Mouse (Mus musculus) A20 (cell line): Measurements from ENCODE around the gene Ddx49.
A peak's percentile ranks its signal among the peaks of the same experiment; 100 is the strongest.

ENCODE experiments used
- DNase-seq: peaks from one replicate; pipeline ENCODE4 v3.0.0-alpha.2; 2011; ENCODE audit warnings: low read depth, low spot score

Ddx49 gene

GRCm38 (mm10) chr8:70316511-70317504, 14.5 kb upstream of the Ddx49 start:
- no peak for DNase-seq

- DNase-seq: peak; percentile 46
Measured at GRCm38 (mm10) chr8:70315624-70316510, 13.6 kb upstream of the Ddx49 start, which contains the start of gene Cers1. Gene Cers1 (plus strand): TSS chr8:70315775.

DNA sequence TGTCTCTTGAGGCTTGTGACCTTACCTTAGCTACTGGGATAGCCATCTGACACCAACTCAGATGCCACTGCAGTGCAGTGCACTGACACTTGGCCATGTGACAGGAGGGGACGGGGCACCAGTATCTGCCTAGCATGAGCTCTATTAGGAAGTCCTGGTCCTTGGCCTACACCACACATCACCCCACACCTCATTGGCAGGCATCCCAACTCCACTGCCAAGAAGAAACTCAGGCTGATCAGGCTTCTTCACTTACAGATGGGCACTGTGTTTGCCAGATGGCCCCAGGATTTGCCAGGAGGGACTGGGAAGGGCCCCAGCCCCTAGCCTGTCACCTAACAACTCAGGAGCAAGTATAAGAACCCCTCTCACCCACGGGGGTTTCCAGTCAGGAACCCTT, 11.1 kb upstream of the Ddx49 start:
- DNase-seq: no peak

- peak; percentile 49 for DNase-seq
Measured at GRCm38 (mm10) chr8:70309311-70309710, 7.0 kb upstream of the Ddx49 start.

- no peak for DNase-seq
Measured at GRCm38 (mm10) chr8:70302901-70303300, 612 bp upstream of the Ddx49 start.

- peak; percentile 41 for DNase-seq
Measured at GRCm38 (mm10) chr8:70300881-70301280, 1.4 kb downstream of the Ddx49 start.

- no peak for DNase-seq
Measured at GRCm38 (mm10) chr8:70293988-70294405, 8.3 kb downstream of the Ddx49 start.

DNA sequence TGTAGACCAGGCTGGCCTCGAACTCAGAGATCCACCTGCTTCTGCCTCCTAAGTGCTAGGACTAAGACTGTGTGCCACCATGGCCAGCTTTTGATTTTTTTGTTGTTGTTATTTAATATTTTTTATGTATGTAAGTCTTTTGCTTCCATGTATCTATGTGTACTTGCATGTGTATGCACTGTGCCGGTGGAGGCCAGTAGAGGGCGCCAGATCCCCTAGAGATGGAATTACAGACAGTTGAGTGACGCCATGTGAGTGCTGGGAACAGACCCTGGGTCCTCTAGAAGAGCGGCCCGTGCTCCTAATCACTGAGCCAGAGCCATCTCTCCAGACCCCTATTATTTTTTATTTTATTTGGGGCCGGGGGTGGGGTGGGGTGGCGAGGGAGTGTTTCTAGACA, 15.6 kb downstream of the Ddx49 start:
- DNase-seq: peak; percentile 31

GRCm38 (mm10) chr8:70285304-70285703, 17.0 kb downstream of the Ddx49 start:
- no peak for DNase-seq

- no peak for DNase-seq
Measured at GRCm38 (mm10) chr8:70284421-70284820, 17.9 kb downstream of the Ddx49 start.

GRCm38 (mm10) chr8:70283136-70284077, 18.9 kb downstream of the Ddx49 start:
- DNase-seq: no peak

- DNase-seq: peak; percentile 93
Measured at GRCm38 (mm10) chr8:70282603-70283135, 19.6 kb downstream of the Ddx49 start, which contains the start of gene Homer3. Gene Homer3 (plus strand): TSS chr8:70282827.

GRCm38 (mm10) chr8:70281001-70281400, 21.3 kb downstream of the Ddx49 start:
- DNase-seq: no peak

GRCm38 (mm10) chr8:70279266-70279665, 23.0 kb downstream of the Ddx49 start:
- no peak for DNase-seq

- no peak for DNase-seq
Measured at GRCm38 (mm10) chr8:70278175-70278574, 24.1 kb downstream of the Ddx49 start.

DNA sequence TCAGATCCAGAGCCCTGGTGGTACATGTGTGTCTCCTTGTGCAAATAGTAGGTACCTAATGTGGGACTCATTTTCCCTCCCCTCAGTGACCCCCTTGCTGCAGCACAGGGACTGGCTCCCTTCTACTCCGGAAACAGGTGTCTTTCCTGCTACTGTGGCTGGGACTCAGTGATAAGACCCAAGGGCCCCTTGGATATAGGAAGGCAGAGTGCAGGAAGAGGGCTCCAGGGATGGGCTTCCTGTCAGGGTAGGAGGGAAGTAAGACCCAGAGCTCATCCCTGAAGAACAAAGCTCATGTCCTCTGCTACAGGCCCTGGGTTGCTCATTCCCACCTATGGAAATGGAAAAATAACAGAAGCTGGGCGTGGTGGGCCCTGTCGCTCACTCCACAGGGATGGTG, 25.8 kb downstream of the Ddx49 start:
- no peak for DNase-seq

DNA sequence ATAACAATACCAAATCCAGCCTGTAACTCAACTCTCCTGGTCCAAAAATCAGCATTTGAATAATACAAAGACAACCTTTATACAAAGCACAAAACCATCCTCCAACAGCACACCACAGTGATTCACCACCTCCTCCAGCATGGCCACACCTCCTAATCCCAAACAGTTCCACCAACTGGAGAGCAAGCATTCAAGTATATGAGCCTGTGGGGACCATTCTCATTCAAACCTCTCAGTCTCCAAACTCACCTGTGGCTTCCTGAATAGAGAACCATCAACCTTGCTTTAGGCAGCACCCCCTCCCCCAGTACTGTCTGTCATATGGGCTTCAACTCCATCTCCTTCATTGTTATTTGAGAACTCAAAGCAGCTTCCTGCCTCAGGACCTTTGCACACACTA, 27.9 kb downstream of the Ddx49 start:
- DNase-seq: no peak

- DNase-seq: no peak
Measured at GRCm38 (mm10) chr8:70272949-70273348, 29.3 kb downstream of the Ddx49 start.

GRCm38 (mm10) chr8:70268799-70269565, 33.3 kb downstream of the Ddx49 start:
- peak; percentile 16 for DNase-seq

DNA sequence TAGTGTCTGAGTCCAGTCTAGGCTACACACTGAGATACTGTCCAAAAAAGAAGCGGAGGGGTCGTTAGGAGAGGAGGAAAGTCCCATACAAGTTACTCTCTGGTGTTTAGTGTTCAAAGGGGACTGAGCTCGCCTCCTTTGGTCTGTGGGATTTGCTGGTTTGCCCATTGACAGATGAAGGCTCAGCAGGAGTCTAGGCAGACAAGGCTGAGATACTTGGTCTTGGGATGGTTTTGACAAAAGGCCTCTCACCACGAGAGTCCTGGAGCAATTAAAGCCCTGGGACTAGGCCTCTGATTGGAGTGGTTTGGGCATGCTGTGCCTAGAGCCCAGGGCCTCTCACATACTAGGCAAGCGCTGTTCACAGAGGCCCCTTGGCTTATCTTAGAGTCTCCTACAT, 34.0 kb downstream of the Ddx49 start:
- no peak for DNase-seq
